Mouse (Mus musculus): ENCODE results near the gene Kcnn3. TPM values are rescaled to one million over a fixed set of nuclear protein-coding genes. Genes with fewer than 3 reads are reported as not detected.

Gene Kcnn3
- polyA plus RNA-seq, 1 experiment: 2.3 TPM

DNA sequence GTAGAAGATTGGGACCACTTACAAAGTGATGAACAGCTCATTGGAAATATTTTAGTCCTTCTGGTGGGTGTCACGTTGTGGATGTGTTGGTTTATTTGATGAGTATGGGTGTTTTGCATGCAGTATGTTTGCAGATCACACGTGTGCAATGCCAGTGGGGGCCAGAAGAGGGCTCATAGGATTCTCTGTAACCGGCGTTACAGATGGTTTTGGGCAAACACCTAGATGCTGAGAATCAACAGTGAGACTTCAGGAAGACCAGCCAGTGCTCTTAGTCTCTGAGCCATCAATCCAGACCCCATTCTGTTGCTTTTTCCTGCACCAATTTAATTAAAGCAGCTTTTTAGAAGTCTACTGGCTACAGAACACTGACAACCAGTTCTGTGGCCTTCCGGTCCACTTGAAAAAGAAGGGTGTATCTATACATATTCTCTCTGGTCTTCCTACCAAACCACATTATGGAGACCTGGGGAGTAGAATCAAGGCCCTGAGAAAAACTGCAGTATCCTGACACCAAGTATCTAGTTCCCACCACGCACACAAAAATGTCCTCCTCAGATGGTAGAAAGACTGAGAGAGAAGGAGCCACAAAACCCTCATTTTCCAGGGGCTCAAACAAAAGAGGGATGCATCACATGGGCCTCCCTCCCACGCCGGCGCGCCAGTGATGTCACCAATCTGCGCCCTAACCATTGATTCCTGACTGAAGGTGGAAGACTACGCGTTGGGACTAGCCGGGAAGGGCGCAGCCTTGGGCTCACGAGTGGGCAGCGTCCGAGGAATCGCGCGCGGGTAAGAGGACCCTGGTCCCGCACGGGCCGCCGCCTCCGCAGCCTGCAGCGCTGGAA is 194.6 kb downstream of the Kcnn3 start, which contains the start of gene Adar:
TSS of gene Adar (plus strand) at position 664 of the 848 bp plus-strand sequence.
- Histone ChIP-seq H3K4me1 (ENCODE audit: control insufficient read depth, insufficient read depth, low read length) (peaks cover 2% of the 10 kb centered on the region; the same call in 1 of the 2 replicates), H3K36me3 (ENCODE audit: control insufficient read depth, insufficient read depth, low read length) (no peaks in the 10 kb centered on the region), H3K27me3 (ENCODE audit: control insufficient read depth, insufficient read depth, low read length) (no peaks in the 10 kb centered on the region), H3K27ac (ENCODE audit: control insufficient read depth, insufficient read depth, low read depth, low read length) (peak within 1 kb of the TSS; percentile 67), H3K4me3 (ENCODE audit: control insufficient read depth, low read depth, low read length) (peak within 1 kb of the TSS; percentile 87)
- TF ChIP-seq POLR2A (IDR thresholded peaks at IDR 0.05; ENCODE audit: control insufficient read depth, low read depth, low read length) (peak; percentile 52; the same call in 1 of the 2 replicates), CTCF (IDR thresholded peaks at IDR 0.05; ENCODE audit: control insufficient read depth, insufficient read depth, insufficient replicate concordance, low read depth, low read length) (no peak)

DNA sequence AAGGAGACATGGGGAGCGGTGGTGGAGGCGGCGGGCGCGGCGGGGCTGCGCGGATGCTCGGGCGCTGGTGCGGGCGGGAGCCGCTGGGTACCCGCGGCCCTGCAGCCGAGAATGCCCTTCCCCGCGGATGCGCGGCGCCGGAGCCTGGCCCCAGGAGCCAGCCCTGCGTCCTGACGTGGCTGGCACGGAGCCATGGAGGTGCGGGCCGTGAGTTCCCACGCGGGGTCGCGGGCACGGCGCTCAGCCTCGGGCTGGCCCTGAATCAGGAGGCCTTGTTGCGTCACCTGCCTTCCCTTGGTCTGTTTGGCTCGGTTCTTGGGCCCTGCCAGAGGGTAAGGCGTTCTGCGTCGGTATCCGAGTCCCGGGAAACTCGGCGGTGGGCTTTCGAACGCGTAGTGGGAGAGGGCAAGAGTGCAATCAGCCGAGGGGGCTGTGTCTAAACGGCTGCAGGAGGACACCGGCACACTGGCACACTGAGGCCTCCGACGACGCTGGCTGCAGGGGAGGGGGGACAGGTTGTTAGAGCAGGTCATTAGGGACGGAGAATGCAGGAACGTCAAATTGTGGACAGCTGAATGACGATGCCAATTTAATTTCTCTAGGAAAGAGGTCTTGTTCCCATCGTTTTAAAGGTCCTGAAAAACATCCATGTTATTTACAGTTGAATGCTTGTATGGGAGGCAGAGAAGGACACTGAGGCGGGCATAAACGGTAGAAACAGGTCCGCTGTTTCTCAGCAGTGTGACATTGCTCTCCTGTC is 195.4 kb downstream of the Kcnn3 start:
- TF ChIP-seq POLR2A (IDR thresholded peaks at IDR 0.05; ENCODE audit: control insufficient read depth, low read depth, low read length) (no peak), CTCF (IDR thresholded peaks at IDR 0.05; ENCODE audit: control insufficient read depth, insufficient read depth, insufficient replicate concordance, low read depth, low read length) (no peak)
- H3K27ac ChIP-seq (ENCODE audit: control insufficient read depth, insufficient read depth, low read depth, low read length): peak overlapping the region; percentile 67

GRCm38 (mm10) chr3:89715967-89716256 is 195.9 kb downstream of the Kcnn3 start:
- no peaks in the 10 kb centered on the region for H3K36me3 ChIP-seq (ENCODE audit: control insufficient read depth, insufficient read depth, low read length)
- H3K4me3 ChIP-seq (ENCODE audit: control insufficient read depth, low read depth, low read length): no peak overlapping the region
- H3K27me3 ChIP-seq (ENCODE audit: control insufficient read depth, insufficient read depth, low read length): no peaks in the 10 kb centered on the region
- no peak overlapping the region for H3K27ac ChIP-seq (ENCODE audit: control insufficient read depth, insufficient read depth, low read depth, low read length)
- TF ChIP-seq POLR2A (IDR thresholded peaks at IDR 0.05; ENCODE audit: control insufficient read depth, low read depth, low read length): no peak
- no peak for TF ChIP-seq CTCF (IDR thresholded peaks at IDR 0.05; ENCODE audit: control insufficient read depth, insufficient read depth, insufficient replicate concordance, low read depth, low read length)
- peaks cover 2% of the 10 kb centered on the region; the same call in 1 of the 2 replicates for H3K4me1 ChIP-seq (ENCODE audit: control insufficient read depth, insufficient read depth, low read length)

More for the DNA sequence above, 195.4 kb downstream of the Kcnn3 start:
- Histone ChIP-seq H3K36me3 (ENCODE audit: control insufficient read depth, insufficient read depth, low read length) (no peaks in the 10 kb centered on the region), H3K27me3 (ENCODE audit: control insufficient read depth, insufficient read depth, low read length) (no peaks in the 10 kb centered on the region), H3K4me1 (ENCODE audit: control insufficient read depth, insufficient read depth, low read length) (peaks cover 2% of the 10 kb centered on the region; the same call in 1 of the 2 replicates), H3K4me3 (ENCODE audit: control insufficient read depth, low read depth, low read length) (peak overlapping the region; percentile 87)

- Histone ChIP-seq H3K4me1 (ENCODE audit: control insufficient read depth, insufficient read depth, low read length) (no peaks in the 10 kb centered on the region), H3K36me3 (ENCODE audit: control insufficient read depth, insufficient read depth, low read length) (no peaks in the 10 kb centered on the region), H3K27ac (ENCODE audit: control insufficient read depth, insufficient read depth, low read depth, low read length) (no peak overlapping the region), H3K27me3 (ENCODE audit: control insufficient read depth, insufficient read depth, low read length) (no peaks in the 10 kb centered on the region), H3K4me3 (ENCODE audit: control insufficient read depth, low read depth, low read length) (no peak overlapping the region)
- TF ChIP-seq CTCF (IDR thresholded peaks at IDR 0.05; ENCODE audit: control insufficient read depth, insufficient read depth, insufficient replicate concordance, low read depth, low read length) (no peak), POLR2A (IDR thresholded peaks at IDR 0.05; ENCODE audit: control insufficient read depth, low read depth, low read length) (no peak)
Measured at GRCm38 (mm10) chr3:89722032-89722431, 202.1 kb downstream of the Kcnn3 start.

DNA sequence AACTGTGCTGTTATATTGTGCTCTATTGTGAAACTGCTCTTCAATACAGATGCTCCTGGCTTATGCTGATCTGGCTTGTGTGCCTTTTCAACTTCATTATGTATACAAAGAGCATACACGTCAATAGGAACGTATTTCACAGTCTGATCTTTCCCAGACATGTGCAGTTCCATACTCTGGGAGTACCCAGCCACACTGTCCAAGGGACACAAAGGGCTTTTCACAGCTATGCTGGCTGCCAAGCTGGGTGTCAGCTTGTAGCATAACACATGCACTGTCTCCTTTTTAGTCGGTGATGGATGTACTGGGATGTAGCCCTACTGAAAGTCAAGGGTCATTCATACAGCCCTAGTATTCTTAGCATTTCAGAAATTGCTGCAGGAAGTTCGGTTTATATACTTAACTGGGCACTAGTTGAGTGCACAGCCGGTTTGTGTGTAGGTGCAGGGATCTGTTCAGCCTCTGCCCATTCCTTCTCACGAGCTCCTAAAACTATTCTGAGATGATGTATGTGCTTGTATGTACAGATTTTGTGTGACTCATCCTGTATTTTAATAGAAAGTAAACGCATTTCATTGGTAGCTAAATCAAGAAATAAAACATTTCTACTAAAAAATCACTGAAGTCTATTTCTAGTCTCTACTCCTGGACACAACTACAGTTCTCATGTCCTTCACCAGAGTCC is 203.6 kb downstream of the Kcnn3 start:
- no peak overlapping the region for H3K4me3 ChIP-seq (ENCODE audit: control insufficient read depth, low read depth, low read length)
- TF ChIP-seq POLR2A (IDR thresholded peaks at IDR 0.05; ENCODE audit: control insufficient read depth, low read depth, low read length) (no peak), CTCF (IDR thresholded peaks at IDR 0.05; ENCODE audit: control insufficient read depth, insufficient read depth, insufficient replicate concordance, low read depth, low read length) (no peak)
- no peaks in the 10 kb centered on the region for H3K36me3 ChIP-seq (ENCODE audit: control insufficient read depth, insufficient read depth, low read length)
- no peaks in the 10 kb centered on the region for H3K27me3 ChIP-seq (ENCODE audit: control insufficient read depth, insufficient read depth, low read length)
- no peak overlapping the region for H3K27ac ChIP-seq (ENCODE audit: control insufficient read depth, insufficient read depth, low read depth, low read length)
- H3K4me1 ChIP-seq (ENCODE audit: control insufficient read depth, insufficient read depth, low read length): no peaks in the 10 kb centered on the region

Other genes starting within 250 kb of the Kcnn3 start
- 9.7 and 12.7 TPM in 2 replicates for gene Slc50a1, start 249.6 kb upstream of the Kcnn3 start, polyA plus RNA-seq (2012; rRNA removed)
- gene Efna1, start 239.0 kb upstream of the Kcnn3 start, polyA plus RNA-seq (2012; rRNA removed): 1.1 and 1.7 TPM in 2 replicates
- 9.9 and 13.3 TPM in 2 replicates for gene Efna3, start 197.2 kb upstream of the Kcnn3 start, polyA plus RNA-seq (2012; rRNA removed)
- gene Efna4, start 182.1 kb upstream of the Kcnn3 start, polyA plus RNA-seq (2012; rRNA removed): 1.1 and 1.6 TPM in 2 replicates
- 39.7 and 51.1 TPM in 2 replicates for gene Adam15, start 170.2 kb upstream of the Kcnn3 start, polyA plus RNA-seq (2012; rRNA removed)
- 108 and 110 TPM in 2 replicates for gene Dcst2, start 158.2 kb upstream of the Kcnn3 start, polyA plus RNA-seq (2012; rRNA removed)
- 74.5 and 81.0 TPM in 2 replicates for gene Dcst1, start 154.9 kb upstream of the Kcnn3 start, polyA plus RNA-seq (2012; rRNA removed)
- 4.4 and 5.9 TPM in 2 replicates for gene Zbtb7b, start 125.4 kb upstream of the Kcnn3 start, polyA plus RNA-seq (2012; rRNA removed)
- not detected in 2 replicates for gene Lenep, start 117.4 kb upstream of the Kcnn3 start, polyA plus RNA-seq (2012; rRNA removed)
- 67.6 and 71.8 TPM in 2 replicates for gene Flad1, start 108.3 kb upstream of the Kcnn3 start, polyA plus RNA-seq (2012; rRNA removed)
- 14.7 and 16.5 TPM in 2 replicates for gene Cks1b, start 101.8 kb upstream of the Kcnn3 start, polyA plus RNA-seq (2012; rRNA removed)
- 15.7 and 17.3 TPM in 2 replicates for gene Shc1, start 101.7 kb upstream of the Kcnn3 start, polyA plus RNA-seq (2012; rRNA removed)
- gene Pygo2, start 90.0 kb upstream of the Kcnn3 start, polyA plus RNA-seq (2012; rRNA removed): 18.1 and 19.6 TPM in 2 replicates
- gene Pbxip1, start 83.5 kb upstream of the Kcnn3 start, polyA plus RNA-seq (2012; rRNA removed): 8.2 and 9.9 TPM in 2 replicates
- gene Pmvk, start 65.6 kb upstream of the Kcnn3 start, polyA plus RNA-seq (2012; rRNA removed): 21.0 and 23.1 TPM in 2 replicates
- 6.2 TPM in 2 replicates for gene Adar, start 194.9 kb downstream of the Kcnn3 start, polyA plus RNA-seq (2012; rRNA removed)
- 4.2 and 4.5 TPM in 2 replicates for gene Chrnb2, start 244.5 kb downstream of the Kcnn3 start, polyA plus RNA-seq (2012; rRNA removed)